Mouse (Mus musculus) T-helper 17 cell (primary cell): ENCODE measurements around the gene Cyfip1.

Source experiments
- in situ Hi-C, 2 experiments: fragments of 300-600 bp; cut with MboI, MseI; formaldehyde crosslinking; loops; 1 replicate in 1 of 2; 2 replicates in 1 of 2; pipeline ENCODE4 v1.15.1; 2025; ENCODE audit warnings: high pct_unique_total_duplicates in 2 of 2

Gene Cyfip1

GRCm38 (mm10) chr7:55841445-55841844 is at the start of gene Cyfip1:
Gene Cyfip1 (plus strand): TSS chr7:55841745.
- in situ Hi-C loops = no loop called here

- in situ Hi-C loops = loop anchor here in 1 of 2 experiments (5.0 kb wide), 1 partner anchor 175 kb away; no protein-coding TSS in a partner anchor
Observed at GRCm38 (mm10) chr7:55792280-55792679, 49.3 kb upstream of the Cyfip1 start.

- in situ Hi-C loops = loop anchor here in 1 of 2 experiments (5.0 kb wide), 1 partner anchor 174 kb away; no protein-coding TSS in a partner anchor
Observed at GRCm38 (mm10) chr7:55793236-55793951, 48.2 kb upstream of the Cyfip1 start.

GRCm38 (mm10) chr7:55793952-55794603 is 47.5 kb upstream of the Cyfip1 start, which contains the start of gene Tubgcp5:
Gene Tubgcp5 (plus strand): TSS chr7:55794154.
- in situ Hi-C loops = loop anchor here in 1 of 2 experiments (5.0 kb wide), 1 partner anchor 173 kb away; no protein-coding TSS in a partner anchor

- in situ Hi-C loops = no loop called here
Observed at GRCm38 (mm10) chr7:55799981-55800380, 41.6 kb upstream of the Cyfip1 start.

GRCm38 (mm10) chr7:55809967-55810366 is 31.6 kb upstream of the Cyfip1 start:
- in situ Hi-C loops = no loop called here

GRCm38 (mm10) chr7:55824468-55824867 is 17.1 kb upstream of the Cyfip1 start:
- in situ Hi-C loops = no loop called here

- in situ Hi-C loops = no loop called here
Observed at GRCm38 (mm10) chr7:55827551-55827950, 14.0 kb upstream of the Cyfip1 start.

GRCm38 (mm10) chr7:55836877-55837276 is 4.7 kb upstream of the Cyfip1 start:
- in situ Hi-C loops = no loop called here

- in situ Hi-C loops = no loop called here
Observed at GRCm38 (mm10) chr7:55841977-55842503, 495 bp downstream of the Cyfip1 start.

GRCm38 (mm10) chr7:55842504-55843152 is 1.1 kb downstream of the Cyfip1 start:
- in situ Hi-C loops = no loop called here

- in situ Hi-C loops = no loop called here
Observed at GRCm38 (mm10) chr7:55846606-55847312, 5.2 kb downstream of the Cyfip1 start.

GRCm38 (mm10) chr7:55849948-55850571 is 8.5 kb downstream of the Cyfip1 start:
- in situ Hi-C loops = no loop called here

- in situ Hi-C loops = no loop called here
Observed at GRCm38 (mm10) chr7:55852787-55853186, 11.2 kb downstream of the Cyfip1 start.

GRCm38 (mm10) chr7:55855597-55855996 is 14.1 kb downstream of the Cyfip1 start:
- in situ Hi-C loops = no loop called here

- in situ Hi-C loops = no loop called here
Observed at GRCm38 (mm10) chr7:55856741-55857140, 15.2 kb downstream of the Cyfip1 start.

- in situ Hi-C loops = no loop called here
Observed at GRCm38 (mm10) chr7:55857729-55858128, 16.2 kb downstream of the Cyfip1 start.

GRCm38 (mm10) chr7:55858836-55859517 is 17.4 kb downstream of the Cyfip1 start:
- in situ Hi-C loops = no loop called here

- in situ Hi-C loops = no loop called here
Observed at GRCm38 (mm10) chr7:55859518-55859872, 17.9 kb downstream of the Cyfip1 start.

- in situ Hi-C loops = no loop called here
Observed at GRCm38 (mm10) chr7:55859956-55860355, 18.4 kb downstream of the Cyfip1 start.
